Mouse (Mus musculus) testis, postnatal 14 days (tissue): ENCODE data around the gene Ap1m2.
"Not testable (repeated sequence)": the region's sequence is repeated elsewhere in the genome, so short reads cannot be mapped to it uniquely, and the experiment has no call there.

Experiments
- DNase-seq: peaks from one replicate; pipeline ENCODE4 v3.0.0; 2021; ENCODE audit warnings: low spot score

The Ap1m2 gene

GRCm38 (mm10) chr9:21327569-21327968, 15.4 kb upstream of the Ap1m2 start:
- DNase-seq = peak; percentile 73

- DNase-seq = no peak
These were observed 12.1 kb upstream of the Ap1m2 start for GRCm38 (mm10) chr9:21324269-21324668.

- DNase-seq = not testable (repeated sequence)
These were observed 10.8 kb upstream of the Ap1m2 start for GRCm38 (mm10) chr9:21322917-21323297.

GRCm38 (mm10) chr9:21322211-21322916, 10.2 kb upstream of the Ap1m2 start:
- no peak for DNase-seq

- no peak for DNase-seq
These were observed 9.3 kb upstream of the Ap1m2 start for GRCm38 (mm10) chr9:21321513-21321835.

- DNase-seq = peak; percentile 84
These were observed 8.7 kb upstream of the Ap1m2 start, which contains the start of gene Slc44a2 for GRCm38 (mm10) chr9:21320619-21321512. TSS of gene Slc44a2 (plus strand) at chr9:21320698.

GRCm38 (mm10) chr9:21320280-21320618, 8.1 kb upstream of the Ap1m2 start:
- no peak for DNase-seq

GRCm38 (mm10) chr9:21319503-21319902, 7.4 kb upstream of the Ap1m2 start:
- no peak for DNase-seq

- DNase-seq = no peak
These were observed 6.7 kb upstream of the Ap1m2 start for GRCm38 (mm10) chr9:21318792-21319191.

GRCm38 (mm10) chr9:21316696-21317095, 4.6 kb upstream of the Ap1m2 start:
- no peak for DNase-seq

GRCm38 (mm10) chr9:21315421-21315820, 3.3 kb upstream of the Ap1m2 start:
- DNase-seq = peak; percentile 41

GRCm38 (mm10) chr9:21314367-21315140, 2.4 kb upstream of the Ap1m2 start:
- DNase-seq = no peak

GRCm38 (mm10) chr9:21313394-21313793, 1.3 kb upstream of the Ap1m2 start:
- peak; percentile 86 for DNase-seq

- no peak for DNase-seq
These were observed 442 bp downstream of the Ap1m2 start for GRCm38 (mm10) chr9:21311695-21312094.

GRCm38 (mm10) chr9:21309150-21309741, 2.9 kb downstream of the Ap1m2 start:
- peak; percentile 75 for DNase-seq

GRCm38 (mm10) chr9:21305065-21305464, 7.1 kb downstream of the Ap1m2 start:
- no peak for DNase-seq

GRCm38 (mm10) chr9:21299014-21299413, 13.1 kb downstream of the Ap1m2 start:
- DNase-seq = no peak

GRCm38 (mm10) chr9:21292271-21292670, 19.9 kb downstream of the Ap1m2 start:
- no peak for DNase-seq

GRCm38 (mm10) chr9:21291868-21292267, 20.3 kb downstream of the Ap1m2 start:
- not testable (repeated sequence) for DNase-seq

- peak; percentile 100 for DNase-seq
These were observed 20.9 kb downstream of the Ap1m2 start, which contains the start of gene Cdkn2d for GRCm38 (mm10) chr9:21291022-21291787. TSS of gene Cdkn2d (minus strand) at chr9:21291407.

- DNase-seq = no peak
These were observed 21.5 kb downstream of the Ap1m2 start for GRCm38 (mm10) chr9:21290589-21290988.
